Mouse (Mus musculus) limb, embryonic 13.5 days (tissue): Measurements from ENCODE around the gene Minpp1. TPM values are rescaled to one million over a fixed set of nuclear protein-coding genes. Genes with fewer than 3 reads are reported as not detected.

Experiments
- ATAC-seq: fragments of 200-750 bp; cut with Nextera tagmentation; 2 replicates; pipeline ENCODE4 v1.8.0; 2017; ENCODE audit warnings: low read depth, moderate number of reproducible peaks, moderate TSS enrichment; ENCODE audit not compliant: low FRiP score
- H3K27ac ChIP-seq: fragments of 300-500 bp; sonication (generic); 2 replicates; pipeline ENCODE4 v1.5.1; 2015; ENCODE audit warnings: inconsistent platforms, mild to moderate bottlenecking, moderate library complexity
- H3K27me3 ChIP-seq: fragments of 300-500 bp; sonication (generic); 2 replicates; pipeline ENCODE4 v1.6.1; 2015; ENCODE audit warnings: mild to moderate bottlenecking, inconsistent platforms
- H3K36me3 ChIP-seq: fragments of 300-500 bp; sonication (generic); 2 replicates; pipeline ENCODE4 v1.6.1; 2015; ENCODE audit warnings: inconsistent platforms, mild to moderate bottlenecking, moderate library complexity
- H3K4me1 ChIP-seq: fragments of 300-500 bp; sonication (generic); 2 replicates; pipeline ENCODE4 v1.6.1; 2015; ENCODE audit warnings: inconsistent platforms
- H3K4me2 ChIP-seq: fragments of 300-500 bp; sonication (generic); replicated peaks from 2 replicates; pipeline ENCODE4 v1.6.1; 2015; ENCODE audit warnings: inconsistent platforms, mild to moderate bottlenecking, moderate library complexity
- H3K4me3 ChIP-seq: fragments of 300-500 bp; sonication (generic); 2 replicates; pipeline ENCODE4 v1.5.1; 2015; ENCODE audit warnings: moderate library complexity, mild to moderate bottlenecking, inconsistent platforms
- H3K9ac ChIP-seq: fragments of 300-500 bp; sonication (generic); 2 replicates; pipeline ENCODE4 v1.6.1; 2015; ENCODE audit warnings: mild to moderate bottlenecking, inconsistent platforms
- H3K9me3 ChIP-seq: fragments of 300-500 bp; sonication (generic); 2 replicates; pipeline ENCODE4 v1.6.1; 2016; ENCODE audit warnings: inconsistent platforms
- WGBS: fragments of 180-500 bp; shearing (Covaris S2); methylation state at CpG from one replicate; pipeline ENCODE4 v1.1.7; 2015; 5-methylcytosine and 5-hydroxymethylcytosine counted together
- polyA plus RNA-seq: library from polyadenylated mRNA; unstranded; fragments of >200 nt; fragmentation: Nextera tagmentation; extraction: Ambion mirVana; gene quantifications from 2 replicates; pipeline ENCODE4 v1.2.1, GENCODE M21; 2015

Minpp1 gene
- polyA plus RNA-seq, 1 experiment from 2014 or later = 81.3 TPM

DNA sequence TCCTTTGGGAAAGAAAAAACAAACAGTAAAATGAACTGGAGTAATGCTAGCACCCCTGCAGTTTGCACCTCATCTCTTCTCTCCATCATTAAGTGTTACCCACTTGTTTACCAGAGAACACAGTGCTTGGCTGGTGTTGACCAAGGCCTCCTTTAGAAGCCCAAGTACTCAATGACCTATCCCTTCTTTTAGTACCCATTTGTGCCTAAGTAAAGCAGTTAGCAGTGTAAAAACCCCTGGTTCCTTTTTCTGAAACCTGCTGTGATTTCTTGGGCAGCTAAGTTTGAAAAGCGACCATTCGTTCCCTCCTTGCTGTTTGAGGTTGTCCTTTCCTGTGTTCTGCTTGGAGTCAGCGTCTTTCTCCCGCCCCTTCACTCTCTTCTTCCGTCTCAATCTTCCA lies 7.4 kb downstream of the Minpp1 start:
- no peaks in the 10 kb centered on the region for H3K27me3 ChIP-seq
- H3K4me1 ChIP-seq = peaks cover 6% of the 10 kb centered on the region; the same call in 1 of the 2 replicates
- WGBS = 88% methylated on average over 5 of the region's 5 CpGs
- H3K9me3 ChIP-seq = no peaks in the 10 kb centered on the region
- no peak for ATAC-seq
- no peak overlapping the region for H3K4me2 ChIP-seq
- H3K36me3 ChIP-seq = peaks cover 58% of the 10 kb centered on the region
- H3K9ac ChIP-seq = no peak overlapping the region
- H3K4me3 ChIP-seq = no peak overlapping the region
- no peak overlapping the region for H3K27ac ChIP-seq

DNA sequence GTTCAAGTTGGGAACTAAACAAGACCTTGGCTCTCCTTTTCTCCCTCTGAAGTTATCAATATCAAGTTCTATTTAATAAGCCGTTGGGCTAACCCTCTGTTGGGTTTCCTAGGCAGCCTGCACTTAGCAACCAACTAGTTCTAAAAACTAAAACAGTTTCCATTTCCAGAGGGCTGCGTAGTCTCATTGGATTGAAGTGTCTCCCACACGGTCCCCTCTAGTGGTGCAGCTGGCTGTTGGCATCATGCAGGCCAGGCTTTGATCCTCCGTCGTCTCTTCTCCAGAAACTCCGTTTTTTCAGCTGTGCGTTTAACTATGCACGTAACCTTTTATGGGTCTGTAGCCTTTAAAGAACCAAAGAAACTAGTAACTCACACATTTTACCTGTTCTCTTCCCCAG lies 7.9 kb downstream of the Minpp1 start:
- 56% methylated on average over 8 of the region's 8 CpGs for WGBS
- no peak for ATAC-seq
- Histone ChIP-seq H3K4me1 (peaks cover 4% of the 10 kb centered on the region; the same call in 1 of the 2 replicates), H3K9me3 (no peaks in the 10 kb centered on the region), H3K27ac (no peak overlapping the region), H3K4me3 (no peak overlapping the region), H3K36me3 (peaks cover 63% of the 10 kb centered on the region), H3K9ac (no peak overlapping the region), H3K27me3 (no peaks in the 10 kb centered on the region), H3K4me2 (no peak overlapping the region)

DNA sequence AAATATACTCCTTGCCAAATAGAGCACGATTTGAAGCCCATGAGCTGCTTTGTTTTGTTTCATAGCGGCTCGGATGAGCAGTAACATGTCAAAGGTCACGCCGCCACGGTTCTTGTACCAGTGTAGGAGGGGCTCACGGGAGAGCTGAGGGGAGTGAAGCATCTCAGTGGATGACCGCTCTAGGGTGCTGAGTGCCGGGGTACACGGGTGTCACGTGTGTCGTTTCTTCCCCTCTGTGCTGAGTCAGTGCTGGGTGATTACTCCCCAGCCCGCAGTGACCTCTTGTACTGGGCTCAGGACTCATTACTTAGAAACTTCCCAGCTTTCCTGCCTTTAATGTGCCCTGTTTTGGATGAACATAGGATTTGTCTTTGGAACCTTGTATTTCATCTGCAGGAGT lies 9.0 kb downstream of the Minpp1 start:
- WGBS = 92% methylated on average over 13 of the region's 13 CpGs
- Histone ChIP-seq H3K27me3 (no peaks in the 10 kb centered on the region), H3K4me3 (no peak overlapping the region), H3K36me3 (peaks cover 69% of the 10 kb centered on the region), H3K9me3 (no peaks in the 10 kb centered on the region), H3K4me2 (no peak overlapping the region), H3K9ac (no peak overlapping the region), H3K4me1 (no peaks in the 10 kb centered on the region), H3K27ac (no peak overlapping the region)
- no peak for ATAC-seq

DNA sequence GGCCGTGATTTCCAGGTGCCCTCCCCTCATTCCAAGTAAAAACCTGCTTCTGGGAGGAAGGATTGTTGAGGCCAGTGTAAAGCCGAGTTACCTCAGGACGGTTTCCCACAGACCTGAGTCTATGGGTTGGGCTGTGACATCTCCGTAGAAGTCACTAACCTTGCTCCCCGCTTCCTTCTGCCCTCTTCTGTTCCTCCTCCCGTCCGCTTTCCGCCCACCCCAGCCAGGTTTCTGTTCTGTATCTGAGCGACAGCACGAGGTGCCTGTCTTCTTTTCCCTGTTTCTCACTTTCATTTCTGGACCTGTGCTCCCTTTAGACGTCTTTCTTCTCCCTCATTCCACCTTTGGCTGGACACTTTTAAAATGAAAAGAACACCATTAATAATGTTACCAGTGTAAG lies 9.5 kb downstream of the Minpp1 start:
- WGBS = 88% methylated on average over 11 of the region's 11 CpGs
- no peak overlapping the region for H3K4me2 ChIP-seq
- H3K9me3 ChIP-seq = no peaks in the 10 kb centered on the region
- no peak overlapping the region for H3K27ac ChIP-seq
- no peak overlapping the region for H3K4me3 ChIP-seq
- ATAC-seq = no peak
- no peak overlapping the region for H3K9ac ChIP-seq
- H3K27me3 ChIP-seq = no peaks in the 10 kb centered on the region
- peaks cover 69% of the 10 kb centered on the region for H3K36me3 ChIP-seq
- H3K4me1 ChIP-seq = no peaks in the 10 kb centered on the region

DNA sequence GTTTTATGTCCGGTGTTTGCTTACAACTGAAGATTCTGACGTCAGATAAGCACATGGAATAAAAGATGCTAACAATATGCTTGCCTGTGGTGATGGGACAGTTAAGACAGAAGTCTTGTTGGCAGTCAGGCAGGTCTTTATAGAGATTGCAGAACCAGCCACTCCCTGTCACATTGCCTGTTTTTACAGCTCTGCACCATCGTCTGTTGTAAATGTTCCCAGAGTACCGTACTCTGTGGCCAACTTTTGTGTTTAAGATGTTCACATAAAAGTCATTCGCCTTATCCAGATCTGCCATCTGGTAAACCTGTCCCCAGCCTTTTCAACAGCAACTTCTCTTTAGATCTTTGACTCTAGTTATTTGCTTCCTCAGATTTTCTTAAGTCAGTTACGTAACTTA lies 11.8 kb downstream of the Minpp1 start:
- Histone ChIP-seq H3K4me2 (no peak overlapping the region), H3K4me1 (no peaks in the 10 kb centered on the region), H3K27me3 (no peaks in the 10 kb centered on the region), H3K9me3 (no peaks in the 10 kb centered on the region), H3K9ac (no peak overlapping the region), H3K4me3 (no peak overlapping the region), H3K36me3 (peaks cover 68% of the 10 kb centered on the region), H3K27ac (no peak overlapping the region)
- WGBS = 72% methylated on average over 6 of the region's 6 CpGs
- no peak for ATAC-seq

DNA sequence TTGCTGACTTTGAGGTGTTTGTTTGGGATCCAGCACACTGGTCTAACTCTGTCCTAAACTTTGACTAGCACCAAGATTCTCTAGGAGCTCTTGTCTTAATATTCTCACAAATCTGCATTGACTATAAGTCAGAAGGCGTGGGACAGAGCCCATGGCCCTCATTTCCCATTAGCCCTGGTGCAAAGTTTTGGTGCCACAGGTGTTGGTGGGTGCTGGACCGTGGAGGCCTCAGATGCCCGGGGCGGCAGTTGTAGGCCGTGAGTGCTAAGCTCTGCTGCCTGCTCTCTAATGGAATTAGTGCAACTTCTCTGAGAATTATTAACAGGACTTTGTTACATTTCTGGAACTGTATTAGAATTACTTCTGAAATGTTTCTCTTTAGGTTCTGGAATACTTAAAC lies 12.4 kb downstream of the Minpp1 start:
- no peaks in the 10 kb centered on the region for H3K4me1 ChIP-seq
- no peaks in the 10 kb centered on the region for H3K9me3 ChIP-seq
- H3K27ac ChIP-seq = no peak overlapping the region
- H3K9ac ChIP-seq = no peak overlapping the region
- no peak for ATAC-seq
- H3K36me3 ChIP-seq = peaks cover 63% of the 10 kb centered on the region
- H3K4me3 ChIP-seq = no peak overlapping the region
- H3K4me2 ChIP-seq = no peak overlapping the region
- H3K27me3 ChIP-seq = no peaks in the 10 kb centered on the region
- WGBS = 97% methylated on average over 5 of the region's 5 CpGs

DNA sequence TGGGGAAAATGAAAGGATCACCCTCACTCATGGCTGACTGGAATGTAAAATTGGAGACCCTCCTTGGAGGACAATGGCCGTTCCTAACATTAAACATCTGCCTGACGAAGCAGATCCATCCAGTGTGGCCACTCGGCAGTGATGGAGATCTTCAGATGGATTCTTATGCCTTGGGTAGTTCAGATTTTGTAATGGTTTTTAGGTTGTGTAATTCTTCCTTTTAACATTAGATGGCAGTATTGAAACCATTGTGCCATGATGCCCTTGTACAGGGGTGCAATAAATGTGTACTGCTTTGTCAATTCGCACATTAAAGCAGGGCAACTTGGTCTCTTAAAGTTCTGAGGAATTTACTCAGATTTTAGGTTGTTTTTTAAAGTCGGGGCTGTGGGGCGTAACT lies 15.8 kb downstream of the Minpp1 start:
- no peak for ATAC-seq
- 69% methylated on average over 6 of the region's 6 CpGs for WGBS
- no peaks in the 10 kb centered on the region for H3K9me3 ChIP-seq
- no peak overlapping the region for H3K9ac ChIP-seq
- H3K36me3 ChIP-seq = peaks cover 52% of the 10 kb centered on the region
- no peaks in the 10 kb centered on the region for H3K4me1 ChIP-seq
- H3K4me3 ChIP-seq = no peak overlapping the region
- H3K27me3 ChIP-seq = no peaks in the 10 kb centered on the region
- no peak overlapping the region for H3K4me2 ChIP-seq
- H3K27ac ChIP-seq = no peak overlapping the region

DNA sequence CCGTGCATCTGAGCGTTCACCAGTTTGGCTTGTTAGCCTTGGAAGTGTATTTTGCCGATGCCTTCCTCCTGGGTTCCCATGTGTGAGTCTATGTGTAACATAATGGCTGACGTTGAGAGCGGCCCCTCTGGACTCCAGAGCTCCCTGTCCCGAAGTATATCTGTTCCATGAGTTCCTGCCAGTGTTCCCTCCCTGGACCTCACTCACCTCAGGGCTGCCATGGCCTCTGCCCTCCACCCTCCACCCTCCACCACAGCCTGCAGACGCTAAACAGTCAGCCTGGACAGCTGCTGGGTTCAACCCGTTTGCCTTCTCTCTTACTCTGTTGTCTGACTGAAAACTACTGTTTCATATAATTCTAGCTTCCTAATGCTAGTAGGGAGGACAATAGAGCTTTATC lies 20.5 kb downstream of the Minpp1 start:
- Histone ChIP-seq H3K9ac (no peak overlapping the region), H3K36me3 (peaks cover 48% of the 10 kb centered on the region), H3K27me3 (no peaks in the 10 kb centered on the region), H3K4me3 (no peak overlapping the region), H3K9me3 (no peaks in the 10 kb centered on the region), H3K27ac (no peak overlapping the region), H3K4me2 (no peak overlapping the region), H3K4me1 (peaks cover 4% of the 10 kb centered on the region; the same call in 1 of the 2 replicates)
- no peak for ATAC-seq
- 87% methylated on average over 8 of the region's 8 CpGs for WGBS

DNA sequence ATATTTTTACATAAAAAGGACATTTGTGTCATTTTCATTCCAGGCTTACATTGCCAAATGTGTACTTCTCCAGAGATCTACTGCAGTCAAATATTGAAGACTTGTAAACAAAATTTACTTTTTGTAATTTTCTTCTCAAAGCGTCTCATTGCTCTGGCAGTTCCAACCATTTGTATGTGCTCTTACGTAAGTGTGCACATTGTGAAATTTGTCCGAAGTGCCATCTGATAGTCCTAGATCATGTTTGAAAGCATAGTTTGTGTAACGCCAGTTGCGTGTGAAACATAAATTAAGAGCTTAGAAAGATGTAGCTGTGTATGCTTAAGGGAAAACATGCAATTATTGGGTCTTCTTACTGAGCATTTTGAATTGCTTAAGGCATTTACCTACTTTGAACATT lies 20.9 kb downstream of the Minpp1 start:
- Histone ChIP-seq H3K27me3 (no peaks in the 10 kb centered on the region), H3K27ac (no peak overlapping the region), H3K9ac (no peak overlapping the region), H3K4me3 (no peak overlapping the region), H3K36me3 (peaks cover 48% of the 10 kb centered on the region), H3K9me3 (no peaks in the 10 kb centered on the region), H3K4me2 (no peak overlapping the region), H3K4me1 (peaks cover 4% of the 10 kb centered on the region; the same call in 1 of the 2 replicates)
- 85% methylated on average over 5 of the region's 5 CpGs for WGBS
- no peak for ATAC-seq

DNA sequence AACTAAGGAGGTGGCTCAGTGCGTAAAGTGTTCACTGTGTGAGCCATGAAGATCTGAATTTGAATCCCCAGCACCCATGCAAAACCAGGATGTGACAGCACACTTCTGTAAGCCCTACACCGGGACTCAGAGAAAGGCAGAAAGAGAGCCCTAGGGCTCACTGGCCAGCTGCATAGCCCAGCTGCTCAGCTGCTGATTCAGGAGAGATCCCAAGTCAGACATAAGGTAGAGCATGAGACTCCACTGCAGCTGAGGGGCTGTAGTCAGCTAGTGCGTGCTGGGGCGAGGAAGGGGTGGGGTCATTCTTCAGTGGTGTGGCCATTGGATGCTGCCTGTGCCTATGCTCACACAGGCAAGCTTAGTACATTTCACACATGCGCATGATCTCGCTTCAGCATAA lies 21.5 kb downstream of the Minpp1 start:
- WGBS = 85% methylated on average over 6 of the region's 6 CpGs
- 0 out of 2 replicates have a peak, but pooled peaks have one; percentile 24 for ATAC-seq
- no peak overlapping the region for H3K4me3 ChIP-seq
- H3K27me3 ChIP-seq = no peaks in the 10 kb centered on the region
- 0 out of 2 replicates have a peak, but pooled peaks cover 3% of the 10 kb centered on the region for H3K9me3 ChIP-seq
- no peak overlapping the region for H3K9ac ChIP-seq
- peaks cover 4% of the 10 kb centered on the region; the same call in 1 of the 2 replicates for H3K4me1 ChIP-seq
- H3K27ac ChIP-seq = no peak overlapping the region
- peaks cover 51% of the 10 kb centered on the region for H3K36me3 ChIP-seq
- no peak overlapping the region for H3K4me2 ChIP-seq

DNA sequence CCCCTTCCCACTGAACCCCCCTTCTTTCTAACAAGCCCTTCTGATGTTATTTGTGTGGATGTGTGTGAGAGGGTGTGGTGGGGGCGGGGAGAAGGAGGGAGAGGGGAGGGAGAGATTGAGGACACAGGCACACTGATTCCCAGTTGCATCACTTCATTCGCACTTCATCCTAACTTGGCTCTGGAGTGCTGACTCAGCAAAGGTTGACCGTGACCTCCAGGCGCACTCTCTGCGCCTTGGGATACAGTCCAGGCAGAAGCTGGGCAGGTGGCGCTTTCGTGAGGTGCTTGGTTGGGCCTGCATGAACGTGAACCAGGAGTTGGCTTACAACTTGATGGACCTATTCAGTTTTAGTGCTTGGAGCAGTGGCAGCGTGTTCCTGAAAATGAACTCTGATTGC lies 22.0 kb downstream of the Minpp1 start:
- H3K4me2 ChIP-seq = no peak overlapping the region
- peaks cover 4% of the 10 kb centered on the region; the same call in 1 of the 2 replicates for H3K4me1 ChIP-seq
- H3K9me3 ChIP-seq = 0 out of 2 replicates have a peak, but pooled peaks cover 4% of the 10 kb centered on the region
- ATAC-seq = no peak
- H3K4me3 ChIP-seq = no peak overlapping the region
- H3K27me3 ChIP-seq = no peaks in the 10 kb centered on the region
- H3K36me3 ChIP-seq = peaks cover 53% of the 10 kb centered on the region
- no peak overlapping the region for H3K9ac ChIP-seq
- WGBS = 89% methylated on average over 9 of the region's 9 CpGs
- H3K27ac ChIP-seq = no peak overlapping the region

DNA sequence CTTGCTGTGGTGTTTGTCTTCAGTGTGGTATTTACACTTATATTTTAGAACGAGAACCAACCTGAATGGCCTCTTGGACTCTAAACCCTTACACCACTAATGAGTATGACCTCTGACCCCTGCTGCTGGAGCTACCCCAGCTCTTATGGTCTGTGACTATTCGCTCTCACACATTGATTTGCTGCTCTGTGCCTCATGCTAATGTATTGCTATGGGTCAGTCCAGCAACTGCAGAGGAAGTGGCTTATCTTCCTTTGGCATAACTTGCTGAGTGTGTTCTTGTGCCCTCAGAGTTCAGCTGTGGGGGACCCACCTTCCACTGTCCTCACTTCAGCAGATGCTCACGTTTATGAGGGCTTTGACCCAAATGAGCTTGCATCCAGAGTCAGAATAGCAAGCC lies 24.7 kb downstream of the Minpp1 start:
- Histone ChIP-seq H3K27ac (no peak overlapping the region), H3K4me3 (no peak overlapping the region), H3K4me2 (no peak overlapping the region), H3K9ac (no peak overlapping the region), H3K4me1 (peaks cover 4% of the 10 kb centered on the region; the same call in 1 of the 2 replicates), H3K27me3 (no peaks in the 10 kb centered on the region), H3K36me3 (peaks cover 69% of the 10 kb centered on the region), H3K9me3 (0 out of 2 replicates have a peak, but pooled peaks cover 4% of the 10 kb centered on the region)
- 51% methylated on average over 3 of the region's 3 CpGs for WGBS
- no peak for ATAC-seq

DNA sequence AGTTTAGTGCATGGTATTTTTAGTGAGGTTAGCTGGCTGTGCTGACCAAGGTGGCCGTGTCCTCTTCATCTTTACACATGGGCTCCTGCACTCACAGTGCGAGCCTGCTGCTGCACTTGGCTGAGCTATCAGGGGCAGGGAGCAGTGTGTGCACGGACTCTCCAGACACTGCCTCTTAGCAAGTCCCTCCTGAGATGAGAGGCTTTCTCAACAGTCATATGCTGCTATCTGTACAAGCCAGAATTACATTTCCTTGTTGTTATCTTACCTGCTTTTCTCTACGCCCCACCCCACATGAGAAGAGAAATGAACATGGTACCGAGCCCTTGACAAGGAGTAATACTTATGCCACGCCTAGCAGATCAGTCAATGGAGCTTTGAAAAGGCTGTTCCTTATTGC lies 25.4 kb downstream of the Minpp1 start:
- H3K4me2 ChIP-seq = no peak overlapping the region
- no peak overlapping the region for H3K4me3 ChIP-seq
- H3K4me1 ChIP-seq = peaks cover 4% of the 10 kb centered on the region; the same call in 1 of the 2 replicates
- H3K36me3 ChIP-seq = peaks cover 68% of the 10 kb centered on the region
- H3K27me3 ChIP-seq = no peaks in the 10 kb centered on the region
- H3K9ac ChIP-seq = no peak overlapping the region
- 0 out of 2 replicates have a peak, but pooled peaks cover 4% of the 10 kb centered on the region for H3K9me3 ChIP-seq
- H3K27ac ChIP-seq = no peak overlapping the region
- WGBS = 92% methylated on average over 6 of the region's 6 CpGs
- ATAC-seq = no peak
